Mouse (Mus musculus): Measurements from ENCODE around the gene B230118H07Rik.

GRCm38 (mm10) chr2:101690252-101690827 lies 41.0 kb upstream of the B230118H07Rik start:
- no peak for TF ChIP-seq EP300 (IDR thresholded peaks at IDR 0.05; ENCODE audit: low read depth)
- no peak for TF ChIP-seq CTCF (IDR thresholded peaks at IDR 0.05; ENCODE audit: low read depth)
